Mouse (Mus musculus) CH12.LX (cell line): ENCODE data around the gene Adamts3.

Experiments used
- EP300 ChIP-seq: IDR thresholded peaks from 2 replicates; pipeline ENCODE4 v1.6.1; 2011; ENCODE audit warnings: low read length, improper control_type of control experiment
- ETS1 ChIP-seq: conservative IDR thresholded peaks from 2 replicates; pipeline ENCODE4 v1.6.1; 2012; ENCODE audit warnings: low read depth, mild to moderate bottlenecking, inconsistent platforms, low read length, improper control_type of control experiment, moderate library complexity

DNA sequence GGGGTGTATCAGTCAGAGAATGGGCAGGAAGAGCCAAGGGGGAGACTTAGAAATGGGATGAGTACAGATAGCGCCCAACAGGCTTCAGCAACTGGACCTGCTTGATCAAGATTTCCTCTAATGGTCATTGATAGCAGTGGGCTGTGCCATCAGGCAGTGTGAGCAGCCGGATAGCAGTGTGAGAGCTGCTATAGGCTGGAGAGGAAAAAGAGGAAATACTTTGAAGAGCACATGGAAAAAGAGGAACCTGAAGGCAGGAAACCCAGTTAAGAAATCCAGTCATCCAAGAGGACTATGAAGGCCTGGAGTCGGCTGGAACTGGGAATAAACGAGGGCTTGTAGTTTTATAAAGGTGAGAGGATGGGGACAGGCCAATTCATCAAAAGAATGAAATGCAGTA lies 48.4 kb upstream of the Adamts3 start:
- no peak for TF ChIP-seq ETS1
- no peak for TF ChIP-seq EP300
